Mouse (Mus musculus) adrenal gland, postnatal 4 days (tissue): ENCODE data around the gene Ubqln4. TPM values are rescaled to one million over a fixed set of nuclear protein-coding genes. Genes with fewer than 3 reads are reported as not detected.

ENCODE experiments used
- DNase-seq, 2 experiments: peaks; one replicate each; pipeline ENCODE4 v3.0.0; 2021 to 2022; ENCODE audit warnings: low spot score in 2 of 2, mixed read lengths in 2 of 2
- long read RNA-seq, 2 experiments: library from polyadenylated mRNA; stranded (forward); transcript quantifications; one replicate each; pipeline ENCODE4 v2.0.0; 2021
- total RNA-seq, 2 experiments: library from RNA; stranded (reverse); gene quantifications; 2 replicates each; pipeline ENCODE4 v1.2.3; 2021

The Ubqln4 gene
- 10 to 100 TPM; 52.6 to 62.6 TPM for total RNA-seq
- long read RNA-seq, experiment 1, transcript Ubqln4-201 (11 exons, 3,330 nt), result major isoform, 32 of 56 reads
- long read RNA-seq, experiment 1, partial matches to known transcripts, result 17 of 56 reads
- long read RNA-seq, experiment 1, other reads (novel, unspliced or antisense), result 7 of 56 reads
- long read RNA-seq, experiment 2, transcript Ubqln4-201 (11 exons, 3,330 nt), result major isoform, 21 of 69 reads
- long read RNA-seq, experiment 2, partial matches to known transcripts, result 13 of 69 reads
- long read RNA-seq, experiment 2, other reads (novel, unspliced or antisense), result 35 of 69 reads

DNA sequence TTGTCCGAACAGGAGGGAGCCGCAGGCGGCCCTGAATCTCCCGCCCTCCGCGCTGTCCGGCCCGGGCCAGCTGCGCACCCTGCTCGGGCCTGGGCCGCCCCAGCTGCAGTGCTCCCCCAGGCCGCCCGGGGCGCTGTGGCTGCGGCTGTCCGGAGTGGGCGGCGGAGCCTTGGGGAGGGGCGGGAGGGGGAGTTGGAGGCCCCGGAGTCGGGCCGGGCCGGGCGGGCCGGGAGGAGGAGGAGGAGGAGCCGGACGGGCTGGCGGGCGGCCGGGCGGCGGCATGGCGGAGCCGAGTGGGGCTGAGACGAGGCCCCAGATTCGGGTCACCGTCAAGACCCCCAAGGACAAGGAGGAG, at the start of gene Ubqln4:
TSS of gene Ubqln4 (plus strand) at position 234 of the 355 bp plus-strand sequence.
- peak; percentile 85 to 95 for DNase-seq

GRCm38 (mm10) chr3:88503881-88504746, 49.4 kb upstream of the Ubqln4 start:
- DNase-seq, result no peak

DNA sequence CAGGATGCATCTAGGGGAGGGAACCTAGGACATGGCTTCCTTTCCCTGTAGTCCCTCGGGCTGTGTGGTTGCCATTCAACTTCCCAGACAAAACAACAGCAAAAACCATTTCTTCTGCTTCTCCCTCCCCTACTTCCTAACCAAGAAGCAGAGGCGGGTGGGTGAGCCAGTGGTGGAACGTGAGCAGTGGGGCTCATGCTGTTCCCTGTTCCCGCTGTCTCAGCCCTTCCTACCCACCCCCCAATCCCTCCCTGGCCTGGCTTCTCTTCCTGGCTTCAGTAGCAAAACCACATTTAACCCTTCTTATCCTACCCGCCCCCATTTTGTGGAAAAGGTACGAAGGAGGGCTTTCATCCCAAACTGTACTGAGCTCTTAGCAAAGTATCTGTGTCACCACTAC, 48.5 kb upstream of the Ubqln4 start:
- no peak for DNase-seq

DNA sequence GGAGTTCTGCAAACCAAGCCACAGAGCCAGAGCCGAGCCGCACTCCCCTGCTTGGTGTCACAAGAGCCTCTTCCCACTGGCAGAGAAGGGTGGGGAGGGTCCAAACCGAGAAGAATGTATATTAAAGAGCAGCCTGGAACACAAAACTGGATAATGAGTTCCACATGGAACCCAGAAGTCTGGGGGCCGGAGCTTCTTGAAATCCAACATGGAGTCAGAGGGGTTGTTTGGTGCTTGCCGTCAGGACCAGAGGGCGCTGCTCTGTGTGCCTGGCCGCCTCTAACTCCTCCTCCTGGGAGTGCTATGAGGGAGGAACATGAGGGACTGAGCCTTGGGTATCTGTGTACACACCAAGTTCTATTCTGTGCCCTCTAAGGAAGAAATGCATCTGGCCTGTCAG, 47.8 kb upstream of the Ubqln4 start:
- DNase-seq, result no peak

GRCm38 (mm10) chr3:88509250-88509649, 44.3 kb upstream of the Ubqln4 start:
- no peak for DNase-seq

- peak; percentile 91 to 93 for DNase-seq
These were observed 43.7 kb upstream of the Ubqln4 start, which contains the start of gene Lmna for GRCm38 (mm10) chr3:88509692-88510420. Gene Lmna (minus strand): TSS chr3:88509956.

- no peak for DNase-seq
These were observed 42.9 kb upstream of the Ubqln4 start for GRCm38 (mm10) chr3:88510421-88511289.

DNA sequence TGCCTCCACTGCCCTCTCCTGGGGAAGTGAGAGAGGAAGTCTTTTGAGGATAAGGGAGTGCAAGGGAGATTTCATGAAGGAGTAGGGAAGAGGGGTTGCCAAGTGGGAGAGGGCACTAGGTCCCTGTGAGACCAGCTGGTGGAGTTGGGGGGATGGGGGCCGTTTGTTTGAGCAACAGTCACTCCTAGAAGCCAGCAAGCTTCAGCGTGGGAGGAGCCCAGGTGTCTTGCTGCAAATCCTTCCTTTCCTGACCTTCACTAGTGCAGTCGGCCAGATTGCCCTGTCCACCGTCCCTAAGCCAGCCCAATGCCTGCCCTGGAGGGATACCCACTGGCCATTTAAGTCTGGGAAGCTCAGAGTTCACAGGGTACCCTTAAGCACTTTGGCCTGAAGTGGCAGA, 42.0 kb upstream of the Ubqln4 start:
- DNase-seq, result no peak

DNA sequence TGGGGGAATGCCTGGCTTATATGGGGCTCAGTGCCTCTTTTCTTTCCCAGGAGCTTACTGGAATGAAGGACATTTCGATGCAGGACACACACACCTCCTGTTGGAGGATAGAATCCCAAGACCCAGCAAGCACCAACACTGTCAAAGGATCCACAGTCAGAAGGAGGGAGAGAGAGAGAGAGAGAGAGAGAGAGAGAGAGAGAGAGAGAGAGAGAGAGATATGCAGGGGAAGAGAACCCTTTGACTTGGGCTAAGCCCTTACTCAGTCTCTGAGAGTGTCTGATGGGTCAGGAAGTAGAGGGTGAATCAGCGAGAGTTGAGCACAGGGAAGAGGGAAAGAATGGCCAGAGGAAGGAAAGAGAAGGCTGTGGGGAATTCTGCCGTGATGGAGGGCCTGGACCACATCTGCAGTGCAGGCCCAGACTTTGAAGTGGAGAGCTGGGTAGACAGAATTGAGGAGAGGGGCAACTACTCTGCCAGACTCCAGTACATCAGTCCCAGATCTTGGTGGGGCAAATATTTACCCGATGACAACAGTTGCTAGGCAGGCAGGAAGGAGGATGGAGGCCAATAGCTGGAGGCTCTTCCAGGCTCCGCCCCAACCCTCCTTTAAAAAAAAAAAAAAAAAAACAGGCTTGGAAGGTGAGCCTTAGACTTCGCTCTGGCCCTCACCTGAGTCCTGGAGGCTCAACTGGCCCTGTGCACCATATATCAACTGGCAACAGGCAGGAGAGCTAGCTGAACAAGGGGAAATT, 41.2 kb upstream of the Ubqln4 start:
- no peak for DNase-seq

GRCm38 (mm10) chr3:88512896-88513545, 40.5 kb upstream of the Ubqln4 start:
- no peak for DNase-seq

- DNase-seq, result no peak
These were observed 39.9 kb upstream of the Ubqln4 start for GRCm38 (mm10) chr3:88513546-88514115.

DNA sequence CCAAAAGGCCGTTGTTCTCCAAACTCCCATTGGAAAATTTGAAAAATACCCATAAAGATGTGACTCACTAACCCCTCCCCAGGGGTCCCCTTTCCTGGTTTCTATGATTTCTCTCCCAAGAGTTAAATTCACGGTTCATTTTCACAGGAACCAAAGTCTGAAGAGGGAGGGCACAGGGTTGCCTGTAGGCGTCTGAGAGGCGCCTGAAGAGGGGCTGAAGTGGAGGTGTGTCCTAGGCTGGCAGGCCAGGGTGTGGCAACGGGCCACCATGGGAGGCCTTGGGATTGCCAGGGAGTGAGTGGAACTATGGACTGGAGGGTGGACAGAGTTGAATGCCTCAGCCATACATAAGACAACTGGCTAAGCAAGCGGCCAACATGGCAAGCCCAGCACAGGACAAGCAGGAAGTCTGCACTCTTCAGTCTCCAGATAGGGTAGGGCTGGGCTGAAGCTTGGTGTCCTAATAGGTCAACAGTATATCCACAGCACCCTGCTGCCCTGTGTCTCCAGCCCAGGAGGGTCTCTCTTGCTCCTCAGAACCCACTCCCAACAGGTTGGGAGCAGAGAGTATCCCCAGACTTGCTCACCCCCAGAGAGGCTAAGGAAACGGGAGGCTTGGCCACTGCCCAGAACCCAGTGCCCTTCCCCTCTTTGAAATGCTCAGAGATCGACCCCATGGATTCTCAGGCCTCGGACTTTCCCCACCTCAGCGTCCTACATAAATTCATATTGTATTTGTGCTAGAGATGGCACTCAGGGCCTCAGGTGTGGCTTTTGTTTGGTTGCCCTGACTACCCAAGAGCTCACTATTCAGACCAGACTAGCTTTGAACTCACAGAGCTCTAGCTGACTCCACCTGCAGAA, 39.1 kb upstream of the Ubqln4 start:
- no peak for DNase-seq

- DNase-seq, result no peak
These were observed 38.5 kb upstream of the Ubqln4 start for GRCm38 (mm10) chr3:88515095-88515386.

- no peak for DNase-seq
These were observed 37.2 kb upstream of the Ubqln4 start for GRCm38 (mm10) chr3:88516407-88516806.

- no peak for DNase-seq
These were observed 35.1 kb upstream of the Ubqln4 start for GRCm38 (mm10) chr3:88518411-88518810.

DNA sequence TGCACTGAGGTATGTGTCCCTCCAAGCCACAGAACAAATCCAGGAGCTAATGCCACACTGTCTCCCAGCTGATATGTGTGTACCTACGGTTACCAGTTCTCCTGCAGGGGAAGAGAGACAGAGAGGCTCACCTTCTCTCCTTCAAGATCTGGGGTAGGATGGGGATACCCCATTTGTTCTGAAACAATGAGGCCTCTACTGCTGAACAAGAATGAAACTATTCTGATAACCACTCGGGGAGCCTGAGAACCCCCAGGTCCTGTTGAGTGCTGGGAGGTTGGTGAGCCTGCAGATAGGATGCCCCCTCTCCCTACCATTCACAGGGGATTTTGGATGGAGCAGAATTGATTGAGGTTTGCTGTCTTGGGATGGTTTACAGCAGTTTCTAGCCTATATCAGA, 33.5 kb upstream of the Ubqln4 start:
- DNase-seq, result no peak

DNA sequence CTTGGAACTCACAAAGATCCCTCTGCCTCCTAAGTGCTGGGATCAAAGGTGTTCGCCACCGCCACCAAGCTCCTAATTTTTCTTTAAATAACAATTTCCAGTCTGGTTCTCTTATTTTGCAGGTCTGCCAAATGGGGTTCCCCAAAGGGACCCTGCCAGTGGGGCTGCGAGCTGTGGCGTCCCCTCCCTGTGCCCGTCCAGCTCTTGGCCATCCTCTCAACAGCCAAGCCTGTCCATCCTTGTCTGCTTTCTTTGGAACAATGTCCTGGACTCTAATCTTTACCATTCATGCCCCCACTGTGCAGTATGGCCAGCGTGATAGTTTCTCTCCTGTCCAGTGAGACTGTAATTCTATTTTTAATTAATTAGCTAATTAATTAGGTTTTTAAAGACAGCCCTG, 32.4 kb upstream of the Ubqln4 start:
- no peak for DNase-seq

GRCm38 (mm10) chr3:88521803-88522331, 31.7 kb upstream of the Ubqln4 start:
- DNase-seq, result peak in 1 of 2 experiments; percentile 69
